9 mouse cellular contexts compared by ENCODE assay signal in the genomic region with DNA sequence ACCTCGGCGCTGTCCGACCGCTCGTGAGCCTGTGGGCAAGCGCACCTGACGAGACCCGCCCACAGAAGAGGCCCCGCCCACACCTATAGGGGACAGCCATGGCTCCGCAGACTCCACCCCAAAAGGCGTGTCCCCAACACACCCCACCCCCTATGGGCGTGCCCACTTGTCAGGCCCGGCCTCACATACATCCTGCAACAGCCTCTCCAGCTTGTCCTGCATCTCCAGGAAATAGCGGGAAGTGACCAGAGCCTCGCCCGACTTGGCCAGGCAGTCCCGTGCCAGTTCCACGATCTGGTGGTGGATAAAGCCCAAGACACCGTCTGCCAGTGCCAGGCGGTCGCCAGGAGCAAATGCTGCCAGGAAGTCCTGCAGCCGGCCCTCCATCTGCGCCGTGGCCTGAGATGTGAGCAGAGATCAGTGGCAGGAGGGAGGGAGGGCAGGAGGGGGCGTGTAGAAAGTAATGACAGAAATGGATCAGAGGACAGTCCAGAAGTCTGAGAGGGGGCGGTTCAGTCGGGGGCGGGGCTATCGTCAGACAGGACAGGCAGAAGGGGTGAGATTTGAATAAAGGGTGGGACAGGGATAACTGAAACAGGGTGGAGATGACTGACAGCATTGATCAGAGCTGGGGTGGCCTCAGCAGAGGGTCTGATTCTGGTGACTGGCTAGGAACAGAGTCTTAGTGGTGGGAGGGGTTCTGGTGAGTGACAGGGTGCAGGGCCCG. TPM values are rescaled to one million over a fixed set of nuclear protein-coding genes. Genes with fewer than 3 reads are reported as not detected.
DNase-seq lines count a peak whose midpoint lies in the region; ATAC-seq and TF ChIP-seq lines count a peak whose summit lies in the region.
"Had no signal": no experiment of that assay in that cellular context is flagged by ENCODE, and none has a peak within 500 bp of the region (broad histone marks: within the 10 kb centered on the region; RNA-seq: fewer than 3 reads in every experiment).

No protein-coding gene starts in this region.

- no peaks in the 10 kb centered on the region for H3K9me3 ChIP-seq in midbrain, embryonic 14.5 days (ENCODE audit: control insufficient read depth, low read length)
- H3K9me3 ChIP-seq: G1E had no signal

- H3K4me3 ChIP-seq in layer of hippocampus, adult 2 months, result no peak overlapping the region
- no peak overlapping the region for H3K4me3 ChIP-seq in midbrain, embryonic 14.5 days (replicated peaks; ENCODE audit: low read depth, low read length)

- no peak overlapping the region for H3K9ac ChIP-seq in midbrain, embryonic 14.5 days (replicated peaks; ENCODE audit: low read length)

- ATAC-seq in midbrain, embryonic 14.5 days (ENCODE audit: low FRiP score, low TSS enrichment), result no peak

- H3K4me1 ChIP-seq in midbrain, embryonic 14.5 days (ENCODE audit: control insufficient read depth, insufficient read depth, low read length), result peaks cover 18% of the 10 kb centered on the region

- H3K27me3 ChIP-seq in midbrain, embryonic 14.5 days (ENCODE audit: control insufficient read depth, insufficient read depth, low read length), result no peaks in the 10 kb centered on the region

- no peak overlapping the region for H3K4me2 ChIP-seq in midbrain, embryonic 14.5 days (ENCODE audit: low read length)

- no peak for TF ChIP-seq CTCF in layer of hippocampus, adult 2 months (conservative IDR thresholded peaks at IDR 0.05)

- peak overlapping the region; percentile 99 for H3K27ac ChIP-seq in layer of hippocampus, adult 2 months
- H3K27ac ChIP-seq in midbrain, embryonic 14.5 days (replicated peaks; ENCODE audit: low read depth, low read length), result no peak overlapping the region

- intact Hi-C loops in left cerebral cortex, postnatal 25 days (cut with DNase I), result no loop called here

- WGBS in midbrain, embryonic 14.5 days, result 20% methylated on average over 30 of the region's 30 CpGs

- no peak for DNase-seq in layer of hippocampus, adult 2 months (ENCODE audit: low spot score in 2 of 2)
- no peak for DNase-seq in layer of hippocampus, adult 9-10 months (ENCODE audit: low spot score)
- DNase-seq in embryo, embryonic 9.5 days (ENCODE audit: extremely low spot score), result peak; percentile 90
- peak; percentile 54 to 71 for DNase-seq in kidney, postnatal 25 days
- DNase-seq in midbrain, embryonic 14.5 days, result peak; percentile 65
- no peak for DNase-seq in left cerebral cortex, postnatal 25 days (ENCODE audit: low spot score in 2 of 2)
- DNase-seq in adrenal gland, adult 2 months, result no peak
- DNase-seq in heart, adult 18-20 months, result no peak

- H3K36me3 ChIP-seq in midbrain, embryonic 14.5 days (ENCODE audit: control insufficient read depth, insufficient read depth, low read length), result peaks cover 54% of the 10 kb centered on the region

RNA-seq across cellular contexts. Expression of a gene that starts 11.6 kb away (rescaled TPM):
- total RNA-seq in layer of hippocampus, adult 2 months (2021), result 100 to 1,000 TPM; 160 to 169 TPM
- polyA plus RNA-seq in midbrain, embryonic 14.5 days (2014; fragmentation: Nextera tagmentation; extraction: Ambion mirVana), result 79.2 and 84.7 TPM in 2 replicates
- 100 to 1,000 TPM; 150 to 152 TPM for total RNA-seq in left cerebral cortex, postnatal 25 days (2021)
- total RNA-seq in adrenal gland, adult 2 months (2021), result 10 to 100 TPM; 37.2 to 49.0 TPM
- polyA plus RNA-seq in adrenal gland, adult 2 months (2012; rRNA removed), result 296 and 305 TPM in 2 replicates
- 10 to 100 TPM; 19.7 to 21.4 TPM for total RNA-seq in heart, adult 18-20 months (2021)

RNA-seq across cellular contexts. Expression of a gene that starts 16.8 kb away (rescaled TPM):
- total RNA-seq in layer of hippocampus, adult 2 months (2021), result 100 to 1,000 TPM; 468 to 473 TPM
- polyA plus RNA-seq in midbrain, embryonic 14.5 days (2014; fragmentation: Nextera tagmentation; extraction: Ambion mirVana), result 22.7 and 24.3 TPM in 2 replicates
- 100 to 1,000 TPM; 298 to 350 TPM for total RNA-seq in left cerebral cortex, postnatal 25 days (2021)
- total RNA-seq in adrenal gland, adult 2 months (2021), result 10 to 100 TPM; 18.9 to 20.5 TPM
- 91.5 and 91.7 TPM in 2 replicates for polyA plus RNA-seq in adrenal gland, adult 2 months (2012; rRNA removed)
- total RNA-seq in heart, adult 18-20 months (2021), result 1 to 10 TPM; 6.8 to 9.8 TPM

RNA-seq across cellular contexts. Expression of a gene that starts 20.1 kb away (rescaled TPM):
- 1 to 10 TPM in 1 of 2 experiments, under 1 TPM in 1; 0.61 to 1.1 TPM for total RNA-seq in layer of hippocampus, adult 2 months (2021)
- polyA plus RNA-seq in midbrain, embryonic 14.5 days (2014; fragmentation: Nextera tagmentation; extraction: Ambion mirVana), result 0.45 TPM in 1 of 2 replicates, not detected in the other
- under 1 TPM; 0.80 to 0.83 TPM for total RNA-seq in left cerebral cortex, postnatal 25 days (2021)
- under 1 TPM in 1 of 2 experiments, not detected in 1; 0.10 TPM for total RNA-seq in adrenal gland, adult 2 months (2021)
- 0.28 and 0.41 TPM in 2 replicates for polyA plus RNA-seq in adrenal gland, adult 2 months (2012; rRNA removed)
- under 1 TPM; 0.15 to 0.31 TPM for total RNA-seq in heart, adult 18-20 months (2021)

RNA-seq across cellular contexts. Expression of a gene that starts 27.4 kb away (rescaled TPM):
- total RNA-seq in layer of hippocampus, adult 2 months (2021), result 10 to 100 TPM; 36.5 to 42.7 TPM
- 37.1 and 39.0 TPM in 2 replicates for polyA plus RNA-seq in midbrain, embryonic 14.5 days (2014; fragmentation: Nextera tagmentation; extraction: Ambion mirVana)
- 10 to 100 TPM; 34.5 to 43.2 TPM for total RNA-seq in left cerebral cortex, postnatal 25 days (2021)
- 100 to 1,000 TPM; 108 to 132 TPM for total RNA-seq in adrenal gland, adult 2 months (2021)
- polyA plus RNA-seq in adrenal gland, adult 2 months (2012; rRNA removed), result 359 and 417 TPM in 2 replicates
- total RNA-seq in heart, adult 18-20 months (2021), result 10 to 100 TPM; 26.9 to 27.5 TPM

RNA-seq across cellular contexts. Expression of a gene that starts 33.6 kb away (rescaled TPM):
- 100 to 1,000 TPM; 775 to 798 TPM for total RNA-seq in layer of hippocampus, adult 2 months (2021)
- polyA plus RNA-seq in midbrain, embryonic 14.5 days (2014; fragmentation: Nextera tagmentation; extraction: Ambion mirVana), result 407 and 464 TPM in 2 replicates
- 100 to 1,000 TPM; 830 to 904 TPM for total RNA-seq in left cerebral cortex, postnatal 25 days (2021)
- total RNA-seq in adrenal gland, adult 2 months (2021), result 10 to 100 TPM; 49.1 to 85.5 TPM
- 141 and 152 TPM in 2 replicates for polyA plus RNA-seq in adrenal gland, adult 2 months (2012; rRNA removed)
- total RNA-seq in heart, adult 18-20 months (2021), result 10 to 100 TPM; 40.3 to 49.2 TPM

Comparison
In these comparisons a context has a peak if more than half of its experiments do, and no peak if none do; other contexts are left out.
1. DNase-seq: peak in embryo, embryonic 9.5 days (single experiment), kidney, postnatal 25 days (2 of 2) and midbrain, embryonic 14.5 days (single experiment); none in layer of hippocampus, adult 2 months (0 of 2), layer of hippocampus, adult 9-10 months (single experiment), left cerebral cortex, postnatal 25 days (0 of 2), adrenal gland, adult 2 months (single experiment) and heart, adult 18-20 months (0 of 2).
2. RNA of a gene that starts 16.8 kb away (total RNA-seq): 468 to 473 TPM in layer of hippocampus, adult 2 months and 298 to 350 TPM in left cerebral cortex, postnatal 25 days; 18.9 to 20.5 TPM in adrenal gland, adult 2 months and 6.8 to 9.8 TPM in heart, adult 18-20 months; every median in the first group is over 10 times any median in the second.